Mouse (Mus musculus): ENCODE measurements around the gene Zc3h10. TPM values are rescaled to one million over a fixed set of nuclear protein-coding genes. Genes with fewer than 3 reads are reported as not detected.
A peak's percentile ranks its signal among the peaks of the same experiment; 100 is the strongest.

Zc3h10 gene
- total RNA-seq (2021), result 10 to 100 TPM; 14.2 to 15.0 TPM

DNA sequence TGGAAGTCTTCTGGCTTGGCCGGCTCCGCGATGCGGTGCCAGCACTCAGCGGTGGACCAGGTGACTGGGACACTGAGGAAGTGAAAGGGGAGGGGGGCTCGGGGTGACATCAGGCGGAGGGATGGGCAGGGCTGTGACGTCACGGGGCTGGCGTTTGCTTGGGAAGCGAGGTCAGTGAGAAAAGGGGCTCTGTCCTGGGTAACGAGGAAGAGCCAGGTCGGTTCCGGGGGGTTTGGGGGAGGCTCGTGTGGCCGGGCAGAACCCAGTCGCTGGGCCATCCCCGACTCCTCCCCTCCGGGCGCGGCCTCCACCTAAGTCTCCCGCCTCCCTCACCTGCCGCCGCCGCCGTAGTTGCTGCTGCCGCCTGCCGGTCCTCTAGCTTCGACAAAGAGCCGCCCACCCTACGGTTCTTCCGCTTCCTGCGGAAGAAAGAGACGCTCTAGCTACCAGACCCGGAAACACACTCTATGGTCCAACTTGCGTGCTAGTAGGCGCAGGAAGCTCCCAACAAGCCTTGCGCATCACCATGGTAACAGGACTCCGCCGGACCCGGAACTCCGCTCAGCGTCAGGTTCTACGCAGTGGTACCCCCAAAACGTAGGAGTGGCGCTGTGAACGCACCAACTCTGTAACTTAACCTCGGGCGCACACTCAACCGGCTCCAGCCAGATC, at the start of gene Zc3h10:
Zc3h10 (minus strand) TSS at position 414 of the 672 bp plus-strand sequence.
- intact Hi-C loops (cut with DNase I), result loop anchor here (5.0 kb wide), 3 partner anchors 55 to 125 kb away; partner anchors contain the start of genes Myl6, Rps26 and Suox
- peak; percentile 96 to 97 for DNase-seq (ENCODE audit: low spot score in 2 of 2)

DNA sequence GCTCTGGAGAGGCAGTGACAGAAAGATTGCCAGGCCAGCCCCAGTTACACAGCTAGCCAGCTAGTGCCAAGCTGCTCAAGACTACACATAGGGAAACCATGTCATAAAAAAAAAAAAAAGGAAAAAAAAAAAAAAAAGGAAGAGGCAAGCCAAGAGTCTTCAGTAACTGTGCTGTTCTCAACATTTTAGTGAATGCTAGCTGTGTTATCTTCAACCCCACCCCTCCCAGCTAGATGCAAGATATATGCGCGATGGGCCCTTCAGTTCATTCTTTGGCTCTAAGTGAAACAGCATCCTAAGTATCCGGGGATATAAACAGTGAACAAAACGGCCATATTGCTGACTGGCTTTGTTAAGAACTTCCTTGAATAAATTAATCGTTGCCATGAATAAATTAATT, 45.2 kb upstream of the Zc3h10 start:
- no peak for DNase-seq (ENCODE audit: low spot score in 2 of 2)
- intact Hi-C loops (cut with DNase I), result no loop called here

DNA sequence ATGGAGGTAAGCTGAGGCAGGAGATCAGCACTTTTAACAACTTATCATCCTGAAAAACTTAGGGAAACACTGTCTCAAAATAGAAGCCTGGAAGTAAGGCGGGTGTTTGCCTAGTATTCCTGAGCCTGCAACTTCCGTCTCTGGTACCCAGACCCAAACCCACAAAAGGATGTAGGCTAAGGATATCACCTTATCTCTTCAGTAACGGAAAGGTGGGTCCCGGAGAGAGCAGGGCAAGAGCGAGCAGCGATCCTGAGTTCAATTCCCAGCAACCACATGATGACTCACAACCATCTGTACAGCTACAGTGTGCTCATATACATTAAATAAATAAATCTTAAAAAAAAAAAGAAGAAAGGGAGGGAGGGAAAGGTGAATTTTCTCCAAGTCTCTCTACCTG, 43.9 kb upstream of the Zc3h10 start:
- intact Hi-C loops (cut with DNase I), result no loop called here
- DNase-seq (ENCODE audit: low spot score in 2 of 2), result no peak

DNA sequence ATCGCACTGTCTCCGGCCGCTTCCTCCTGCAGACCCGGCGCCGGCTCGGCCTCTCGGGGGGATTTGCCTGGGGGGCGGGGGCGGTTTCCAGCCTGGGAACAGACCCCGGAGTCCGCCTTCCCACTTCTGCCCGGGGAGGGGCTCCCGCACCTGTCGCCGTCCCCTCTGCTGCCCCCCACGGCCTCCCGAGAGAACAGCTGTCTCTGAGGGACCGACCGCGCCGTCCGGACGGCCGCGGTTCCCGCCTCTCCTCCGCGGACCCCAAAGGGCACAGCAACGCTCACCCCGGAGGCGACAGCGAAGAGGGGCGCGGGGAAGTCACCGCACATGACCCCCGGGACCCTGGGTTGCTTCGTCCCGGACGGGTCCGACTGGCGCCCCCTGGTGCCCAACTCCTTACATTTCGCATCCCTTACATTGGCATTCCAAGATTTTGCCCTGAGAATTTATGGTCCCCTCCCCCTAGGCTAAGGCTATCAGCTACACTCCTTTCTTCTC, 42.7 kb upstream of the Zc3h10 start:
- intact Hi-C loops (cut with DNase I), result no loop called here
- DNase-seq (ENCODE audit: low spot score in 2 of 2), result peak; percentile 28 to 30

DNA sequence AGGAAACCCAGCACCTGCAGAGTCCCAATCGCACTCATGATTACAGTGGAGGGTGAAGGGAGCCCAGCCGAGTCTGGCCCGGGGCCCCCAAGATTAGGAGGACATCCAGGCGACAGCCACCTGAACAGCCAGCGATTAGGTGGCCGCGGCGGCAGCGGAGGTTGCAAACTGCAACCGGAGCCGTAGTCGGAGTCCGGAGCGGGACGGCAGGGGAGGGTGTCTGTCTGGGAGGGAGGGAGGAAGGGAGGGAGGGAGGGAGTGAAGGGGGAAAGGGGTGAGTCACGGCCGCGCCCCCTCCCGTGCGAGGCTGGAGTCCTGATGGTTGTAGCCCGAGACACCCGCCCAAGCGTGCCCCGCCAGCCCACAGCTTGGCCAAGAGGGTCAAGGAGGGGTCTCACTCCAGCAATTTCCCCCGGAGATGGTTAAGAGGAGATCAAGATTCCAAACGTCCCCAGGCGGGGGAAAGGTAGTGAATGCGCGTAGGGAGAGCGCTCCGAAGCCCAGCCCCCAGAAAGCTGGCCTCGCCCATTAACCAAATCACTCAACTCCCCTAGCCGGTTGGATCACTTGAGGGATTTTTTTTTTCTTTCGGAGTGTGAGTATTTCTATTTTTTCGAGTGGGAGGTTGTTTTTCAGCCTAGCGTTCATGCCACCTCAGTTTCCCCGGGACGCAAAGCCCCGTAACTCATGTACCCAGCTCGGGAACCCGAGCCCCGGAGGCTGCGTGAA, 42.1 kb upstream of the Zc3h10 start, which contains the start of gene Erbb3:
Erbb3 (minus strand) TSS at position 189 of the 729 bp plus-strand sequence.
- intact Hi-C loops (cut with DNase I), result no loop called here

DNA sequence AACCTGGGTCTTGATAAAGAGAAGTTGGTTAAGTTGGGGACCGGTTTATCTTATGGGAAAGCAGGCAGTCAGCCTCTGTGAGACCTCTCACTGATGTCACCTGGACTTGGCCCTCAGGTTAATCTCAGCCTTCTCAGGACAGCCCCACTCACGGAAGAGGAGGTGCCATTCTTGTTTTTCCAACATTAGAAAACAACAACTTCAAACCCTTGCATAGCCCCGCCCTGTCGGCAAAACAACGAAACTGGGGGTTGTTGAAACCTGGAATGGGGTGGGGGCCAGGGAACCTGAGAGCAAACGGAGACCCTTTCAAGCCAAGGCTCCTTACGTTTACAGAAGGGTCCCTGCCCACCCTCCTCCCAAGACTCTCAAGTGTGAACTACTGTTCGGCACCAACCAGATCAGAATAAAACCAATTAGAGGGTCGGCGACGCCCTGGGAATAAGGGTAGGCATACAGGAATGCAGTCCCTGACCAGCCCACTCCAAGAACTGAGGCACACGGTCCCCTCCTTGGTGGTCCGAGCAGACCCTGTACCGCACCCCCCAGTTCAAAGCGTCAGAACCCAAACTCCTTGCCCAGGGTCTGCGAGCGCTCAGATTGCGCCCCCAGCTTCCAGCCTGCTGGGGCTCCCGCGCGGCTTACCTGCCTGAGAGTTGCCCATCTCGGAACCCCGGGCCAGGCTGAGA, 41.3 kb upstream of the Zc3h10 start:
- DNase-seq (ENCODE audit: low spot score in 2 of 2), result no peak
- intact Hi-C loops (cut with DNase I), result no loop called here

More for the DNA sequence above, 42.1 kb upstream of the Zc3h10 start, which contains the start of gene Erbb3:
- DNase-seq (ENCODE audit: low spot score in 2 of 2), result peak in 1 of 2 experiments; percentile 14

DNA sequence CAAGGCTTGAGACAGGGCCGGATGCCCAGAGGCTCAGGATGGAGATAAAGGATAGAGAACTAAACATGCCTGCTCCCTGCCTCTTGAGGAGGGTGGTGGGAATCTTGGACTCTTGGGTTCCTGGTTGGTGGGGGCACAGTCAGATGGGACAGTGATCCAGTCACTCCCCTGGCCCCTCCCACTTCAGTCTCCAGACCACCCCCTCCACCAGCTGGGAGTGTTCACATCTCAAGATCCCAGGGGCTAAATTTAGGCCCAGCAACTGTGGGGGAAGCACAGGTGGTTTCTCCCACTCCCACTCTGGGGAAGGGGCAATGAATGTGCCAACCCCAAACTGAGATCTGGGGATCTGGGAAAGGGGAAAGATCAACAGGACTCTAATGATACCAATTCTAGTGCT, 40.6 kb upstream of the Zc3h10 start:
- intact Hi-C loops (cut with DNase I), result no loop called here
- DNase-seq (ENCODE audit: low spot score in 2 of 2), result no peak

DNA sequence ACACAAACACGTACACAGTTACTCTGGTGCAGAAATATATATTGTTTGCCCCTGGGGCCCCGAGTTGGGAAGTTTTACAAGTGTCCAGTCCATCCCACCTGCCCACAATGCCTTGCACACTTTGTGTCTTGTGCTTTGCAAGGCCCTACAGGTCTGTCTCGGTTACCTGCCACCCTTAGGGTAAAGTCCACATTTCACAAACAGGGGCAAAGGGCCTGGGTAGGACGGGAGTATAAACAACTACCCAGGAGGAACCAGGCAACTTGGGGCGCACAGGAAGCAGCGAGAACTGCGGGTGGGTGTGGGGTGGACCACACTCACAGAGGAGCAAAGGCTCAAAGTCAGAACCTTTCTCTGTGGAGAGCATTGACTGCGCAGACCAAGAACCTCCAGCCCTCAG, 40.1 kb upstream of the Zc3h10 start:
- no peak for DNase-seq (ENCODE audit: low spot score in 2 of 2)
- intact Hi-C loops (cut with DNase I), result no loop called here

DNA sequence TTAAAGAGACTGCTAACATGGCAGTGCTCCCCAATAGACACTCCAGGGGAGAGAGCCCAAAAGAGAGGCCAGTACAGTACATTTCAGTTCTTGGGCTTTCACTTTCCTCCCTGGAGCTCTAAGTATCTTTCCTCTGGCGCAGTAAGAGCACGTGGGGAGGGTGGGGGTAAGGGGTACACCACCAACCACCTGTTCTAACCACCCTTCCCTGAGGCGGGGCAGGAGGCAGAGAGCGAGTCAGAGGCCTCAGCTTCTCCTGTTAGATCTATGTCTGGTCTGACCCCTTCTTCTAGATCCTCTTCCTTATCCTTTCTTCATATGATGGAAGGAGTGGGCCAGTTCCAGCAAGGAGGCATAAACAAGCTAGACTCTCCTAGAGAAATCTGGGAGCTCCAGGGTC, 39.5 kb upstream of the Zc3h10 start:
- intact Hi-C loops (cut with DNase I), result no loop called here
- DNase-seq (ENCODE audit: low spot score in 2 of 2), result no peak

DNA sequence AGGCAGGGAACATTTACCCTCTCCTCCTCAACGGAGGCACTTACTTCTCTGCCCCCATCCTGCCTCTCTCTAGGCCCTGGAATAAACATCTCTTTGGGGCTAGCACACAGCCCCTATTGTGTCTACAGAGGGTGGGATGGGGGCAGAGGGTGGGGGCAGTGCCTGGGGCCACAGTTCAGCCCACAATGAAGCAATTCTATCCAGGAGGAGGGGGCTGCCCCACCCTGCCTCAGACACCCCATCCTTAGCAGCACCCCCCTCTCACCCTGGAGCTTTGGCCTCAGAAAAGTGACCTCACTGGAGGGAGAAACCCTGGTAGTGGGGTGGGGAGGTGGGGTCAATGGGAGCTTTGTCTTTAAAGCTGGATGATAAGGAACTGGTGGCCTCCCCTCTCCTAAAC, 39.0 kb upstream of the Zc3h10 start:
- intact Hi-C loops (cut with DNase I), result no loop called here
- no peak for DNase-seq (ENCODE audit: low spot score in 2 of 2)

DNA sequence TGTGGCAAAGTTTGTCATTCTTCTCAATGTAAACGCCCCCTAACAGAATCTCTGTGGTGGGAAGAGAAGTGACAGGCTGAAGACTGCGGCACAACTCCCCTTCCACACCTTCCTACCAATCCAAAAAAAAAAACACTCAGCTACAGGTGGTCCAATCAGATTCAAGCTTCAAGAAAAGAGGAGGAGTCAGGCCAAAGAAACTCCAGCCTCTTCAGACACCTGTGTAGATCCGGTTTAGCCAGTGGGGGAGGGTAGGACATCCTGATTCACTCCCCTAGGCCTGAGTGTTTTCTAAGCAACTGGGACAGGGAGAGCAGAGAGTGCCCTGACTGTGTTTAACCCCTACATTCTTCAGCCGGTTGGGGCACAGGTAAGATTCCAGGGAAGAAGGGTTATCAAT, 36.8 kb upstream of the Zc3h10 start:
- DNase-seq (ENCODE audit: low spot score in 2 of 2), result no peak
- intact Hi-C loops (cut with DNase I), result no loop called here

DNA sequence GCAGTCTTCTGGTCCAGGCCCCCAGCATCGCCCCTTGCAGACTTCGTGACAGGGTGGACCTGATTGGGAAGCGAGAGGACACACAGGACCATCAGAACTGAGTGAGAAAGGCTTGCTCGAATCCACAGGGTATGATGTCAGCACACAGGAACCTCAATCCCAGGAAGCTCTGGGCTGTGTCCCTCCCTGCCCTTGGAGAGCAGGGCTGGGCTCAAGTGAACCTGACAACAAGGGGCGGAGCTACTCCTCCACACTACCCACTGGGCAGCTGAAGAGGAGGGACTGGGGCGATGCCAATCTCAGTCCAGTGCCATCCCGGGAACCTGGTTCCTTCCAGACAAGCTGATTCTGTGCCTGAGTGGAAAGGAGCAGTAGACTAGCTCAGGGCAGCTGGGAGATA, 36.1 kb upstream of the Zc3h10 start:
- no peak for DNase-seq (ENCODE audit: low spot score in 2 of 2)
- intact Hi-C loops (cut with DNase I), result no loop called here

DNA sequence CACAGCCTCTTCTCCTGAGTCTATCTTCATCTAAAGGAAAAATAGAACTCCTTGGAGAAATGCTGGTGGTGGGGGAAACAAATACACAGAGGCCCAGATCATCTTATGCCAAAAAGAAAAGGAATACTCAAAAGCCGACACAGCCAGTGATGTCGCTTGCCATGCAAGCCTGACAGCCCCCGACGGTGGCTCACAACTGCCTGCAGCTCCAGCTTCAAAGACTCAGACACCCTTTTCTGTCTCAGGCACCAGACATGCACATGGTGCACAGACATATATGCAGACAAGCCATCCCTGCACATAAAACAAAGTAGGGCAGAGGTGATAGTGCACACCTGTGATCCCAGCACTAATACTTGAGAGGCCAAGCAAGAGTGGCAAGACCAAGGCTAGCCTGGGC, 32.2 kb upstream of the Zc3h10 start:
- no peak for DNase-seq (ENCODE audit: low spot score in 2 of 2)

DNA sequence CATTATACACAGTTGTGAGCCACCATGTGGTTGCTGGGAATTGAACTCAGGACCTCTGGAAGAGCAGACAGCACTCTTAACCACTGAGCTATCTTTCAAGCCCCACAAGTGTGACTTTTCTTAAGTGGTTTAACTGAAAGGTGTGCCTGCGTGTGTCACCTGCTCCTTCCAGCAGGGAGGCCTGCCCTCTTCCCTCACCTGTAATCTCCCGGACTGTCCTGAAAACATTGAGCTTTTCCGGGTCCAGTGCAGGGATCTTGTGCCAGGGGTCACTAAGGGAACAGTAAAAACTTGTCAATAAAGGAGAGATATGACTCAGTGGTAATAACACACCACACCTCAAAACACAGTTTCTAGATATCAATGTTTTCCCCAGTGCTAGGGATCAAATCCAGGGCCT, 31.7 kb upstream of the Zc3h10 start:
- DNase-seq (ENCODE audit: low spot score in 2 of 2), result no peak
- intact Hi-C loops (cut with DNase I), result no loop called here

More for the DNA sequence above, 32.2 kb upstream of the Zc3h10 start:
- intact Hi-C loops (cut with DNase I), result no loop called here

DNA sequence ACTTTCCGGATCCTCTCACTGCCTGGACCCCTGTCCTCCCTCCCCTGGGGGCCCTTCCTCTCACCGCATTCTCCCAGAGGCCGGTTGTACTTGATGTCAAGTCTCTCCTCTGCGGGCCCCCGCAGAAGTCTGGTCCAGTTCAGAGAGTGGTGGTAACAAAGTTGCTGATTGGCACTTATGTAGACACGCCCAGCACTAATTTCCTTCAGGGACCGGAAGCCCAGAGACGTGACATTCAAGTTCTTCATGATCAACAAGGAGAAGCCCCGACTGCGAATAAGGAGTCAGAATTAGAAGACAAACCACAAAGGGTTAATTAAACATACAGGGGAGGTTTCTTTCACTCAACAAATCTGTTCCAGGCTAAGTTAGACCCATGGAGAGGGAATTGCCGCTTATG, 30.8 kb upstream of the Zc3h10 start:
- intact Hi-C loops (cut with DNase I), result no loop called here

DNA sequence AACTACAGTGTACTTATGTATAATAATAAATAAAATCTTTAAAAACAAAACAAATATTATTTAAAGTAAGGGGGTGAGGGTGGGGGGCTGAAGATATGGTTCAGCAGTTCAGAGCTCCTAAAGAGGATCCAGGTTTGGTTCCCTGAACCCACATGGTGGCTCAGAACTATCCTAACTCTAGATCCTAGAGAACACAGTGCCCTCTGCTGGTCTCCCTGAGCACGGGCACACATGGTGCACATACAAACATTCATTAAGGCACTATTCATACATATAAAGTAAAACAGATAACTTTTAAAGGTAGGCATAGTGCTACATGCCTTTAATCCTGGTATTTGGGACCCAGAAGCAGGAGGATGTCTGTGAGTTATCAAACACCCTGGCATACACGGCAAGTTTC, 27.5 kb upstream of the Zc3h10 start:
- no peak for DNase-seq (ENCODE audit: low spot score in 2 of 2)

More for the DNA sequence above, 30.8 kb upstream of the Zc3h10 start:
- no peak for DNase-seq (ENCODE audit: low spot score in 2 of 2)

DNA sequence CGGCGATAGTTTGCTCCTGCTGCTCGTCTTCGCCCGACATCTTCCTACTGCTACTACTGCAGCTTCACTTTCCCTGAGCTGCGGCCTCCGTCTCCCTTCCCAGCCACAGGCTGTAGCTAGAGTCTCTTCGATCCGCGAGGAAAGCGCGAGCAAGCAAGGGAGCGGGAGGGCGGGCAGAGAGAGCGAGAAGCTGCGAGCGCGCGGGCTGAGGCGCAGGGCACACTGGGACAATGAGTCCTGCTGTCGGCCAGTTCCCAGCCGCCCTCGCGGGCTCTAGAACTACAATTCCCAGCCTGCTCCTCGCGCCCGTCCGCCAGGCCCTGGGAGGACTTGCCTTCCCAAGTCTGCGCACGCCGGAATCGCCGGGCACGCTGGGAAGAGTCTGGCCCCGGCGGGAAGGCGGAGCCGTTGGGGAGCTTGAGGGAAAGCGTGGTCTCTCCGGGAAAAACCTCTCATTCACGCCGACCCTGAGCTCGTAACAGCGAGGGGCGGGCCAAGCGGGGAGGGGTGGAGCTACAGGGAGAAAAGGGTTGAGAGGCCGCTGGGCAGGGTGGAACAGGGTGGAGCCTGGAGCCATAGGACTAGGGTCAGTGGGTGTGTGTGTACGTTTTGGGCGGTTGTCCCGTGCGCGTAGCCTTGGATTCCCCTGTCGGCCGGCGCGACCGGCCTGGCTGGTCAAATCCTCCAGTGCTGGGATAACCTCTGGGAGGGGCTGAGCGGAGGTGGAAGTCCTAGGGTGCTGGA, 18.4 kb upstream of the Zc3h10 start, which contains the start of gene Pa2g4:
Pa2g4 (minus strand) TSS at position 200 of the 744 bp plus-strand sequence.
- peak; percentile 99 for DNase-seq (ENCODE audit: low spot score in 2 of 2)
- intact Hi-C loops (cut with DNase I), result loop anchor here (1.0 to 5.0 kb wide), 4 partner anchors 17 to 106 kb away; partner anchors contain the start of genes Rpl41, Rps26 and Suox

More for the DNA sequence above, 27.5 kb upstream of the Zc3h10 start:
- intact Hi-C loops (cut with DNase I), result no loop called here

DNA sequence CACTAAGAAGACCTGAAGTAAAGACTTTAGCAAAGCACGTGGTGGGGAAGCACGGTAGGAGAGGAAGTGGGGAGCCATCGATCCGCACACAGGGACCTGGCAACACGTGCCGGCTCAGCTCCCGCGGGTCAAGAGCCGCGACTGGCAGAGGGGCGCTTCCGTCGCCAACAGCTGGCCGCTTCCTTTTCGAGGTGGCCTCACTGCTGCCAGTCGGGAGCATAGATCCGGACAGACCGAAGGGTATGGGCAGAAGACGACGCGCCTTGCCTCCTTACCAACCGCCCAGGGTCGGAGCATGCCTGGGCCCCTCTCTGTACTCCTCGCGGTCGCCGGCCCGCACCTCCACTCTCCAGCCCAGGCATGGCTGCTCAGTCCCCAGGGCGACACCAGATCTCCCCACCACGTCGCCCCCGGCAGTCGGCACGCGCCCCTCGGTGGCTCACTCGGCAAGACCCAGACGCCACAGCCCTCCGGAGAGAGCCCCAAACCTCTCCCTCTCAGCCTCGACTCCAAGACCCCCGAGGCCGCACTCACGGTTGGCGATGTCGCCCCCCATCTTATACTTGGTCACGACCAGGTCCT, 17.7 kb upstream of the Zc3h10 start:
- no peak for DNase-seq (ENCODE audit: low spot score in 2 of 2)

DNA sequence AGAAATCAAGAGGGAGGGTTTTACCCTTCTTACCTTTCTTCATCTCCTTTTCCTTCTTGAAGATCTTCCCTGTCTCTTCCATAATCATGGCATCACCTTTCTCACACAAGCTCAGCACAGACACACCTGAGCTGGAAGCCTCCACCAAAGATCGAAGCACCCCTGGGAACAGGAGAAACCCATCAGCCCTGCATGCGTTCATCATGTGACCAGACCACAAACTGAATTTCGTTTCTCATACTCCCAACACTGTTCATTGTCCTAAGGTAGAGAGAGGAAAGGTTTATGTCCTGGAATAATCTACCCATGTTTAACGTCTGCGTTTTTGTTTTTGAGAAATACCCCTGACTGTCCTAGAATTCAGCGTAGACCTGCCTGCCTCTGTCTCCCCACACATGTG, 16.0 kb upstream of the Zc3h10 start:
- intact Hi-C loops (cut with DNase I), result no loop called here
- no peak for DNase-seq (ENCODE audit: low spot score in 2 of 2)

More for the DNA sequence above, 17.7 kb upstream of the Zc3h10 start:
- intact Hi-C loops (cut with DNase I), result loop anchor here (5.0 kb wide), 3 partner anchors 47 to 107 kb away; partner anchors contain the start of genes Rps26 and Suox
